Mouse (Mus musculus) cerebellum, adult 2 months (tissue): ENCODE data around the gene Ankrd50.

ENCODE experiments used
- CTCF ChIP-seq: fragments of 200-500 bp; IDR thresholded peaks from 2 replicates; pipeline ENCODE4 v1.5.1; 2011; ENCODE audit warnings: low read depth, mild to moderate bottlenecking, control low read depth, low read length, moderate library complexity, borderline replicate concordance; ENCODE audit not compliant: insufficient read depth
- POLR2A ChIP-seq: fragments of 200-500 bp; IDR thresholded peaks from 2 replicates; pipeline ENCODE4 v1.6.1; 2011; ENCODE audit warnings: low read length, control low read depth, borderline replicate concordance; ENCODE audit not compliant: insufficient read depth

- TF ChIP-seq CTCF (no peak), POLR2A (no peak)
Observed at GRCm38 (mm10) chr3:38434486-38434885, 50.2 kb downstream of the Ankrd50 start.
